ENCODE assay signal across 18 mouse cellular contexts in the genomic region with DNA sequence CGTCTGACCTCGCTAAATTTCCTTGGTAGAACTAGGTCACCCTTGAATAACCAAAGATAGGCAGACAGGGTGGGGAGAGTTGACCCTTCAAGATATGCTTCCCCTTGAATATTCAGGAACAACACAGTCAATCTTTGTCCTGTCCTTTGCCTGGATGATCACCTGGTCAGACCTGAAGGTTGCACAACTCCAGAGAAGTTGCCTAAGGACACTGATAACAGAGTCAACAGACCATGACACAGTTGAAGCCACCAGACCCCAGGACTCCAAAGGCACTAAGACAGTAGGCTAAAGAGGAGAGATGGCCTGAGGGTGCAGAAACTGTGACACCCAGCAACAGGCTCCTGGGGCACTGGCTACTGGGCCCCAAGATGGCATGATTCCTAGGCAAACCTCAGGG. TPM values are rescaled to one million over a fixed set of nuclear protein-coding genes. Genes with fewer than 3 reads are reported as not detected.
"Had no signal": no experiment of that assay in that cellular context is flagged by ENCODE, and none has a peak within 500 bp of the region (broad histone marks: within the 10 kb centered on the region; RNA-seq: fewer than 3 reads in every experiment).

No protein-coding gene starts in this region.

- H3K27ac ChIP-seq: kidney, postnatal 0 days; limb, embryonic 12.5 days; limb, embryonic 15.5 days; macrophage; midbrain, embryonic 12.5 days; midbrain, embryonic 15.5 days; neural tube, embryonic 13.5 days had no signal

- H3K9me3 ChIP-seq: limb, embryonic 15.5 days; midbrain, embryonic 15.5 days had no signal

- H3K4me3 ChIP-seq: limb, embryonic 12.5 days; limb, embryonic 15.5 days; midbrain, embryonic 12.5 days; midbrain, embryonic 15.5 days; neural tube, embryonic 13.5 days had no signal

- DNase-seq: kidney, adult 2 months; kidney, postnatal 36 days; left cerebral cortex, postnatal 4 days; lung, embryonic 14.5 days; retina, postnatal 1 day; thymus, adult 18-20 months; thymus, postnatal 36 days had no signal

- H3K9ac ChIP-seq: limb, embryonic 12.5 days; limb, embryonic 15.5 days; lung, embryonic 14.5 days; midbrain, embryonic 12.5 days; midbrain, embryonic 15.5 days; neural tube, embryonic 13.5 days had no signal

- H3K27me3 ChIP-seq: limb, embryonic 12.5 days; limb, embryonic 15.5 days; midbrain, embryonic 12.5 days; midbrain, embryonic 15.5 days; neural tube, embryonic 13.5 days had no signal

- H3K4me2 ChIP-seq: limb, embryonic 12.5 days; limb, embryonic 15.5 days; lung, embryonic 14.5 days; midbrain, embryonic 12.5 days; midbrain, embryonic 15.5 days; neural tube, embryonic 13.5 days had no signal

- H3K4me1 ChIP-seq: limb, embryonic 12.5 days; limb, embryonic 15.5 days; midbrain, embryonic 12.5 days; midbrain, embryonic 15.5 days; neural tube, embryonic 13.5 days had no signal

- H3K36me3 ChIP-seq: limb, embryonic 12.5 days; limb, embryonic 15.5 days; midbrain, embryonic 12.5 days; midbrain, embryonic 15.5 days; neural tube, embryonic 13.5 days had no signal

- ATAC-seq: intestine, postnatal 0 days; lung, postnatal 0 days; midbrain, embryonic 15.5 days had no signal

RNA-seq across cellular contexts. Expression of a gene that starts 15.8 kb away (rescaled TPM):
- polyA plus RNA-seq: kidney, embryonic 14.5 days; limb, embryonic 12.5 days; lung, embryonic 14.5 days; neural tube, embryonic 13.5 days had no signal

RNA-seq across cellular contexts. Expression of a gene that starts 57.6 kb away (rescaled TPM):
- total RNA-seq: neutrophil, adult 5-6 weeks had no signal
- polyA plus RNA-seq: limb, embryonic 12.5 days; macrophage had no signal
